Mouse (Mus musculus) forebrain, embryonic 16.5 days (tissue): Measurements from ENCODE around the gene Rps7. TPM values are rescaled to one million over a fixed set of nuclear protein-coding genes. Genes with fewer than 3 reads are reported as not detected.

Source experiments
- ATAC-seq: fragments of 200-750 bp; cut with Nextera tagmentation; 2 replicates; pipeline ENCODE4 v1.8.0; 2017; ENCODE audit warnings: mild to moderate bottlenecking, moderate library complexity
- H3K27ac ChIP-seq: fragments of 300-500 bp; sonication (generic); 2 replicates; pipeline ENCODE4 v1.5.1; 2014; ENCODE audit warnings: low read length, control low read depth
- H3K27me3 ChIP-seq: fragments of 300-500 bp; sonication (generic); replicated peaks from 2 replicates; pipeline ENCODE4 v1.6.1; 2014; ENCODE audit warnings: low read length; ENCODE audit not compliant: control insufficient read depth, insufficient read depth
- H3K36me3 ChIP-seq: fragments of 300-500 bp; sonication (generic); 2 replicates; pipeline ENCODE4 v1.6.1; 2014; ENCODE audit not compliant: control insufficient read depth, insufficient read depth
- H3K4me1 ChIP-seq: fragments of 300-500 bp; sonication (generic); replicated peaks from 2 replicates; pipeline ENCODE4 v1.6.1; 2014; ENCODE audit warnings: low read length; ENCODE audit not compliant: control insufficient read depth, insufficient read depth
- H3K4me2 ChIP-seq: fragments of 300-500 bp; sonication (generic); 2 replicates; pipeline ENCODE4 v1.6.1; 2014; ENCODE audit warnings: mild to moderate bottlenecking, low read length, control low read depth
- H3K4me3 ChIP-seq: fragments of 300-500 bp; sonication (generic); replicated peaks from 2 replicates; pipeline ENCODE4 v1.5.1; 2014; ENCODE audit warnings: mild to moderate bottlenecking, low read length, control low read depth
- H3K9ac ChIP-seq: fragments of 300-500 bp; sonication (generic); replicated peaks from 2 replicates; pipeline ENCODE4 v1.6.1; 2014; ENCODE audit warnings: low read depth, low read length, control low read depth
- H3K9me3 ChIP-seq: fragments of 300-500 bp; sonication (generic); 2 replicates; pipeline ENCODE4 v1.6.1; 2016; ENCODE audit warnings: low read length; ENCODE audit not compliant: control insufficient read depth
- WGBS: fragments of 180-500 bp; shearing (Covaris S2); extraction: QIAGEN DNeasy Blood & Tissue Kit; methylation state at CpG from one replicate; pipeline ENCODE4 v1.1.7; 2014; 5-methylcytosine and 5-hydroxymethylcytosine counted together
- polyA plus RNA-seq: library from polyadenylated mRNA; unstranded; fragments of >200 nt; fragmentation: Nextera tagmentation; extraction: Ambion mirVana; gene quantifications from 2 replicates; pipeline ENCODE4 v1.2.1, GENCODE M21; 2015

Rps7 gene
- polyA plus RNA-seq, 1 experiment from 2014 or later = 419 TPM

DNA sequence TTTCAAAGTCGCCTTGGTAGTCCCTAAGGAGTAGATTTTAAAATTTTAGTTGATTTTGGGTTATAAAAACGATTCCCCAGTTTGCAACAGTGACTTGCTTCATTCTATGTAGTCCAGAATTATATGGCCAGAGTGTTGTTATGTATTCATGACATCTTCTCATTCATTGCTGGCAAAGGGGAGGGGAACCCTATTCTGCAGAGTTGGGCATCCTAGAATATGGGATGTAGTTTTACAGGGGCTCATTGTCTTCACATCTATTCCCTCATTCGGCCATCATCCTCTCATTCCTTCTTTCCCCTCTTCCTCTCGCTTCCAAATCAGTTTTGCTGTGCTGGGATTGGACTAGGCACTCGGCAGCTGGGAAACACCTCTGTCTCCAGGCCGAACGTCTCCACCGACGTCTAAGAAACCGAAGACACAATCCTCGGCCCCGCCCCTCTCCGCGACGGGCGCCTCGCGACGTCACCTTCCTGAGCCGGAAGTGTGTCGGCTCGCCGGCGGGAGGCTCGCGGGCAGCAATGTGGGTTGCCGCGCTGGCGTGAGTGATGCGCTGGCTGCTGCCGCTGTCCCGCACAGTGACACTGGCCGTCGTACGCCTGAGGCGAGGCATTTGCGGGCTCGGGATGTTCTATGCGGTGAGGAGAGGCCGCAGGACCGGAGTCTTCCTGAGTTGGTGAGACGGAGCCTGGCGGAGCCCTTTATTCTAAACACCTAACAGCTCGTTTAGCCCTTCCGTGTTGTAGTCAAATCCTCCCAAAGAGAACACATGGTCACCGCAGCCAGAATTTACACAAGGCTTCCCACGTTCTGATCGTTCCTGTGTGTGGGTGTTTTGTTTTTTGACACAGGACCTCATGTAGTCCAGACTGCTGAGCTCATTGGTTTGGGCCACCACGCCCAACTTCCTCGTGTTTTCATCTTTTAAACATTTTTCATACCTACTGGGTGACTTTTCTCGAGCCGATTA, 13.7 kb upstream of the Rps7 start, which contains the start of gene Rnaseh1:
Gene Rnaseh1 (plus strand): TSS at position 462 of the 970 bp plus-strand sequence.
- H3K27me3 ChIP-seq = no peaks in the 10 kb centered on the region; the same call in 1 of the 2 replicates
- peak within 1 kb of the TSS; percentile 72 for H3K4me3 ChIP-seq
- WGBS = 1% methylated on average over 52 of the region's 52 CpGs
- H3K4me1 ChIP-seq = peaks cover 7% of the 10 kb centered on the region
- peak; percentile 98 for ATAC-seq
- peak within 1 kb of the TSS; percentile 76 for H3K27ac ChIP-seq
- H3K36me3 ChIP-seq = no peaks in the 10 kb centered on the region; the same call in 1 of the 2 replicates
- H3K9ac ChIP-seq = peak within 1 kb of the TSS; percentile 67
- H3K4me2 ChIP-seq = peak within 1 kb of the TSS; percentile 73
- no peaks in the 10 kb centered on the region for H3K9me3 ChIP-seq

- peaks cover 13% of the 10 kb centered on the region for H3K4me1 ChIP-seq
- 0 out of 2 replicates have a peak, but pooled peaks cover 3% of the 10 kb centered on the region for H3K27me3 ChIP-seq
- no peaks in the 10 kb centered on the region for H3K36me3 ChIP-seq
- no peak overlapping the region for H3K4me3 ChIP-seq
- H3K27ac ChIP-seq = no peak overlapping the region
- H3K9me3 ChIP-seq = no peaks in the 10 kb centered on the region
- 89% methylated on average over 2 of the region's 2 CpGs for WGBS
- no peak overlapping the region for H3K9ac ChIP-seq
- ATAC-seq = no peak
- no peak overlapping the region for H3K4me2 ChIP-seq
These were observed 3.0 kb upstream of the Rps7 start for GRCm38 (mm10) chr12:28638778-28639177.

DNA sequence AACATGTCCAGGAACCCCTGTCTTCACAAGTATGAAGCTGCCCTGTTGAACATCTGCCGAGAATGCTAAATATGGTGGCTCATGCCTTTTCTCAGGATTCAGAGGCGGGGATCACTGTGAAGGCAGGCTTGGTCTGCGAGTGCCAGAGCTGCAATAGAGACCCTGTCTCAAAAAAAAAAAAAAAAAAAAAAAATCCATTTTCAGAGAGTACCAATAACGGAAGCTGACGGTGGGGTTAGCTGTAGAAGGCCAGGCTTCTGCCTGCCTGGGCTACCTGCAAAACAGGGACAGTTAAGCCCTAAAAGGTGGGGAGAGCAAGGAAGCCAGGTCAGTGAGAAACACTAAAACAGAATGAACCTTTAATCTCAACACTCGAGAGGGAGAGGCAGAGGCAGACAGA, 790 bp upstream of the Rps7 start:
- Histone ChIP-seq H3K27ac (no peak overlapping the region), H3K9me3 (no peaks in the 10 kb centered on the region), H3K9ac (no peak overlapping the region), H3K4me3 (peak overlapping the region; percentile 65), H3K4me1 (peaks cover 22% of the 10 kb centered on the region), H3K36me3 (peaks cover 18% of the 10 kb centered on the region), H3K4me2 (peak overlapping the region; percentile 53), H3K27me3 (no peaks in the 10 kb centered on the region)
- 91% methylated on average over 6 of the region's 6 CpGs for WGBS
- ATAC-seq = peak; percentile 5; the same call in 1 of the 2 replicates

DNA sequence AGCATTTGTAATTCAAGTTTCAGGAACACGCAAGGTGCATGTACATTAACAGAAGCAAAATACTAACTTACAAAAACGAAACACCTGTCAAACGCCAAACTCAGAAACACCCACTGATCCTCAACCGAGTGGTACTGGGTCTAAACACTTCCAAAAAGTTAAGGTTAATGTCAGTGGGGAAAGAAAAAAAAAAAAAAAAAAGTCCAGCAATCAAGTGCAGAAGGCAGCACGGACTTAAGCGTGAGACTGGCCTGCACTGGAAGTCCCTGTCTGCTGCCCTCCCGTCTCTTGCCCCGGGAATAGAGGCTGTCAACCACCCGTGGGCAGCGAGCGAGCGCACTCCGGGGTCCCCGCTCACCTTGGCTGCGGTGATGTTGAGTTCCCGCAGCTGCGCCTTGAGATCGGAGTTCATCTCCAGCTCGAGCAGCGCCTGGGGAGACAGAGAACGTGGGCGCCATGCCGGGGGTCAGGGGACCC, 657 bp downstream of the Rps7 start:
- Histone ChIP-seq H3K36me3 (peaks cover 30% of the 10 kb centered on the region), H3K9me3 (no peaks in the 10 kb centered on the region), H3K4me3 (peak overlapping the region; percentile 65), H3K27ac (peak overlapping the region; percentile 84), H3K9ac (peak overlapping the region; percentile 85), H3K4me2 (peak overlapping the region; percentile 83), H3K27me3 (no peaks in the 10 kb centered on the region), H3K4me1 (peaks cover 22% of the 10 kb centered on the region)
- ATAC-seq = peak; percentile 14
- 2% methylated on average over 23 of the region's 23 CpGs for WGBS

DNA sequence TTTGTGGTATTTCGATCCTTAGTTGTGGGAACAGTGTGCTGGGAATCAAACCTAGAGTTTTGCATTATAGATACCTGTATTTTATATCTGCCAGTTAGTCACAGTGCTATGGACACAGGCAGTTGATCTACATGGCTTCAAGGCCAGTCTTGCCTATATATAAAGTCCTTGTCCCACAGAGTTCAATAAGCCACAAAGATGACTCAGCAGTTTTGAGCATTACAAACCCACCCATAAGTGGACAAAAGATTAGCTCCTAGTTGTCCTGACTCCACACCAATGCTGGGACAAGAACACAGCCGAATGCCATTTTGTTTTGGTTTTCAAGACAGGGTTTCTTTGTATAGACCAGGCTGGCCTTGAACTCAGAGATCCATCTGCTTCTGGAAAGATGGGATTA, 7.3 kb downstream of the Rps7 start:
- H3K36me3 ChIP-seq = peaks cover 45% of the 10 kb centered on the region
- peaks cover 8% of the 10 kb centered on the region for H3K4me1 ChIP-seq
- H3K4me3 ChIP-seq = no peak overlapping the region
- no peaks in the 10 kb centered on the region for H3K9me3 ChIP-seq
- WGBS = 92% methylated on average over 2 of the region's 2 CpGs
- no peak overlapping the region for H3K9ac ChIP-seq
- no peaks in the 10 kb centered on the region for H3K27me3 ChIP-seq
- no peak overlapping the region for H3K4me2 ChIP-seq
- ATAC-seq = no peak
- no peak overlapping the region for H3K27ac ChIP-seq

DNA sequence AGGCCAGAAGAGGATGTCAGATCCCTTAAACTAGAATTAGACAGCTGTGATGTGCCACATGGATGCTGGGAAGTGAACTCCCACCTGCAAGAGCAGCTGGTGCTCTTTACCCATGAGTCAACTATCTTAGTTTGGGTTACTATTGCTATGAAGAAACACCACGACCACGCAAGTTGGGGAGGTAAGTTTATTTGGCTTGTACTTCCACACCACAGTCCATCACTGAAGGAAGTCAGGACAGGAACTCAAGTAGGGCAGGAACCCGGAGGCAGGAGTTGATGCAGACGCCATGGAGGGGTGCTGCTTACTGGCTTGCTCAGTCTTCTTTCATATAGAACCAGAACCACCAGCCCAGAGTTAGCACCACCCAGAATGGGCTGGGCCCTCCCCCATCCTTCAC, 8.7 kb downstream of the Rps7 start:
- no peak for ATAC-seq
- Histone ChIP-seq H3K9me3 (no peaks in the 10 kb centered on the region), H3K4me2 (no peak overlapping the region), H3K27ac (no peak overlapping the region), H3K36me3 (peaks cover 32% of the 10 kb centered on the region), H3K9ac (no peak overlapping the region), H3K4me3 (no peak overlapping the region), H3K27me3 (no peaks in the 10 kb centered on the region), H3K4me1 (0 out of 2 replicates have a peak, but pooled peaks cover 3% of the 10 kb centered on the region)
- 79% methylated on average over 4 of the region's 4 CpGs for WGBS

DNA sequence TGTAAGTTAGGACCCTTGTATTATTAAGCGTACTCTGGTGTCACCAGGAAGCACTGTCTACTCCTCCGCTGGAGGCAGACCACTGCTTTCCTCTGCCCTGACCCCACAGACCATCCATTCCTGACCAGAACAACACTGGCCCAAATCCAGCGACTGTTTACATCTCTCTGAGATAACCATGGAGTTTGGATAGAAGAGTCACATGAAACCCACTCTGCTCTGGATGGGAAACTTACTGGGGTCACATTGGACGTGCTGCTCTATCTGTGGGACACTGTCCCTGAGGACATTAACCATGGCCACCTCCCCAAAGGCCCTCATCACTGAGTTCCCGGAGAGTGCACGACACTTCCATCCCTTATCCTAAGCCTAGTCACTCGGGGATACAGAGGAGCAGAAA, 10.3 kb downstream of the Rps7 start:
- ATAC-seq = no peak
- Histone ChIP-seq H3K9ac (no peak overlapping the region), H3K9me3 (no peaks in the 10 kb centered on the region), H3K4me3 (no peak overlapping the region), H3K4me2 (no peak overlapping the region), H3K36me3 (peaks cover 21% of the 10 kb centered on the region), H3K4me1 (0 out of 2 replicates have a peak, but pooled peaks cover 5% of the 10 kb centered on the region), H3K27ac (no peak overlapping the region), H3K27me3 (no peaks in the 10 kb centered on the region)
- WGBS = 86% methylated on average over 7 of the region's 7 CpGs

GRCm38 (mm10) chr12:28624251-28624650, 11.5 kb downstream of the Rps7 start:
- no peak overlapping the region for H3K27ac ChIP-seq
- no peak overlapping the region for H3K4me3 ChIP-seq
- WGBS = 90% methylated on average over 2 of the region's 2 CpGs

GRCm38 (mm10) chr12:28623195-28623594, 12.6 kb downstream of the Rps7 start, which contains the start of gene Colec11:
TSS of gene Colec11 (minus strand) at chr12:28623377.
- no peak within 1 kb of the TSS for H3K27ac ChIP-seq
- H3K9me3 ChIP-seq = no peaks in the 10 kb centered on the region
- H3K4me1 ChIP-seq = 0 out of 2 replicates have a peak, but pooled peaks cover 5% of the 10 kb centered on the region
- no peaks in the 10 kb centered on the region for H3K27me3 ChIP-seq
- no peak within 1 kb of the TSS for H3K9ac ChIP-seq
- no peak within 1 kb of the TSS for H3K4me2 ChIP-seq
- no peak for ATAC-seq
- WGBS = 72% methylated on average over 5 of the region's 5 CpGs
- H3K4me3 ChIP-seq = no peak within 1 kb of the TSS
- H3K36me3 ChIP-seq = no peaks in the 10 kb centered on the region

More at GRCm38 (mm10) chr12:28624251-28624650, 11.5 kb downstream of the Rps7 start:
- H3K4me2 ChIP-seq = no peak overlapping the region
- H3K36me3 ChIP-seq = peaks cover 9% of the 10 kb centered on the region
- no peaks in the 10 kb centered on the region for H3K27me3 ChIP-seq
- no peak overlapping the region for H3K9ac ChIP-seq
- no peaks in the 10 kb centered on the region for H3K9me3 ChIP-seq
- 0 out of 2 replicates have a peak, but pooled peaks cover 5% of the 10 kb centered on the region for H3K4me1 ChIP-seq
- no peak for ATAC-seq
